Mouse (Mus musculus) frontal cortex, postnatal 25 days (tissue): ENCODE measurements at regions not wholly inside any gene's neighbourhood (a gene's known extent, or its start where the extent isn't known, plus 50 kb on each side); places are given as distances from the start of the nearest gene placed in this dataset.

Experiments used
- DNase-seq, 2 experiments: peaks; one replicate each; pipeline ENCODE4 v3.0.0; 2022; ENCODE audit warnings: low spot score in 2 of 2

DNA sequence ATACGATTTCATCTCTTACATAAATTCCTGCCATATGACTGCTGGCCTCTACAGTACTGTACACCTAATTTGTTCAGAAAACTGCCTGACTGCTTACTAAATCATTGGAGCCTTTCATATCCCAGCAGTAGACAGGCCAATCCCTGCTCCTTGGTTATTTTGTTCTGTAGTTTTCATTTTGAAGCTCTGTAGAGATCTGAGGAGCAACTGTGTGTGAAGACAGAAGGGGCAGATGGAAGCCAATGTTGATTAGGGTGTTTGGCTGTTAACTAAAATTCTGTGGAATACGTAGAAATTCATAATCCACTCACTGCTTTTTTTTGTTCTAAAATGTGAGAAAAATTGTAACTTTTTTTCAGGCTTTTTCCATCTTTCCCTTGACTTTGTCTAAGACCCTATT, 573.1 kb downstream of the Ets1 start:
- DNase-seq = no peak

- no peak for DNase-seq
These were observed 578.5 kb downstream of the Ets1 start for GRCm38 (mm10) chr9:33214523-33214922.

DNA sequence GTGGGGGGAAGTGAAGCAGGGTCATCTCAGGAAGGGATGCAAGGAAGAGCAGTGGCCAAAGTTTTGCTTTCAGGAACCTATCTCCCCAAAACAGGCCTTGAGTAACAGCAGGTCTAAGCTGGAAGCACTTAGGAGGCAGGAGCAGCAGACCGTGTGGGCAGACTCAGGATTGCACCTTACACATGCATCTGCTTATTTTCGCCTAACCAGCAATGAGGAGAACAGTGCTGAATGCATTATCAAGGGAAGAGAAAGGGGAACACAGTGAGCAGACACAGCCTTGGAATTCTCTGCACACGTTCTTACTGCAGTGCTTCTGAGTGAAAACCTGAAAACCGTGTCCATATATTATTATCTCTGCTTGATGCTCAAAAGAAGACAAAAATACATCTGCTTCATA, 585.0 kb downstream of the Ets1 start:
- no peak for DNase-seq

GRCm38 (mm10) chr9:33222066-33222805, 586.2 kb downstream of the Ets1 start:
- no peak for DNase-seq

GRCm38 (mm10) chr9:33233699-33234131, 597.7 kb downstream of the Ets1 start:
- no peak for DNase-seq

- DNase-seq = no peak
These were observed 602.2 kb downstream of the Ets1 start for GRCm38 (mm10) chr9:33238190-33238589.

DNA sequence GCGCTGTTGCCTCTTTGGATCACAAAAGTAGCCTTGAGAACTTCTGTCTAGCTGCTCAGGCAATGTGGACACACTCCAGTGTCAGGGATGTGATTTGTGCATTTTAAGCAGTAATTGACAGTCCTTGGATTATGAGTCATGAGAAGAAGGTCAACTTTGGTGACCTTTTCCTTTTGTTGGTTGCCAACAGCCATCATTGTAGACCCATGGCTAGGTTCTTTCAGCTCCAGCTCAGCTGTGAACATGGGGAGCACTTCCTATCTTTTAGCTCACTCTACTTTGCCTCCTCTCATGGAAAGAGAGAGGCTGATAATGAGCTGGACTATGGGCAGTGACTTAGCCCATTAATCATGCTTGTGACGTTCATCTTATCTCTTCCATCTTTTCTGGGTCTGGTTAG, 602.8 kb downstream of the Ets1 start:
- no peak for DNase-seq

DNA sequence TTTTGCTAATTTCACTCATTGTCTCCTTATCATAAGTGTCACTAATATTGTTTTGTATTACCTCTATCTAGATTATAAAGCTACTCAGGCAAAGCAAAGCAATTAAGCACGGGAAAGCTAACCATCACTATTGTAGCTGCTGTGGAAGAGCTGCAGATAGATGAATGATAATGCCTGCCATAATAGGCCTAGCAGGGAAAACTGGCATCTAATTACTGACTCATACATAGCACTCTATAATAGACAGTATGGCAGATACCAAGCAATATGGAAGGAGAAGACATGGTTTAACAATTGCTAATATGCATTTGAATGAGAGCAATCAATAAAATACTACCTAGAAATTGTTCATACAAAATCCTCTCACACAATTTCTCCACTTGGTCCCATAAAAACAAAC, 604.5 kb downstream of the Ets1 start:
- DNase-seq = no peak

DNA sequence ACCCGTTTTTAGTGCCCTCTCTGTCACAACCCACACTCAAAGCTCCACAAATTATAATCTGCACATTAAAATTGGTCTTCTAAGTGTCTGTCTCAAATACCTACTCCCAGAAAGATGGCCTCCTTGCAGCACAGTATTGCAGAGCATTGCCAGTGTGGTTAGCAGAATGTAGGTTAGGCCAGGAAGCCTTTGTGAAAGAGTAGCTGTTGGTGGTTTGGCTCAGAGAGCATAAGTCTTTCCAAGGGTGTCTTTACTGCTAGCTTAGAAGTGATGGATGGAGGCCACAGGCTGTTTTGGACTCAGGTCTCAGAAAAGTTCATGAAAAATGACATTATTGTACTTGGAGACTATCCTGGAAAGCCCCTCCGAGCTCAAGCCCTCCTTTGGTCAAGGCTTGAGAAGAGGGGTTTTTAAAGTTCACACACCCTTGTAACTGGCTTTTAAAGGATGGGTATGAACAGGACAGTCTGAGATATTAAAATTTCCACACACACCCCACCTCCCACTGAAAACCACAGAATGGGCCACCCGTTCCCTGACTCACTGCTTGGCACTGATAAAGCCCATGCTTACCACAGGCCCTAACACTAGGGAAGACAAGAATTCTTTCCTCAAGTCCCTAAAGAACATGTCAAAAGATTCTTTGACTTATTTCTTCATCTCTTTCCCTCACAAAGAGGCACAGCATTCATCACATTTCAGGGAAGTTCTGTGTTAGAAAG, 605.1 kb downstream of the Ets1 start:
- no peak for DNase-seq

- peak; percentile 43 to 48 for DNase-seq
These were observed 610.9 kb downstream of the Ets1 start for GRCm38 (mm10) chr9:33246932-33247331.

DNA sequence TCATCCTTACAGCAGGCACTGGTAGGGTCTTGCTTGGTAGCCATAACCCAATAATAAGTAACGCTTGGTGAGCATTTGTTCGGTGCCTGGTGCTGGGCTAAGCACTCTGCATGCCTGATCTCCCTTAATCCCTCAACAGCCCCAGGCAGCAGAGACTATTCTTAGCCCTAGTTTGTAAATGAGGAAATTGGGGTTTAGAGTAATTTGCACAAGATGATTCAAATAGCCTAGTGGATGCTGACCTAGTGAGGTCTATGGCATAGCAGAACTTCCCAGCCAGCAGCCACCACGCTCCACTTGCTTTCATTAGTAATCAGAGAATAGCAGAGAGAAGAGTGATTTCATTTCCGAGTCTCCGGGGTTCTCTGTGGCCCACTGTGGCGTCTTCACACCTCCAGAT, 622.2 kb downstream of the Ets1 start:
- no peak for DNase-seq

- DNase-seq = peak; percentile 38 to 52
These were observed 624.1 kb downstream of the Ets1 start for GRCm38 (mm10) chr9:33260171-33260570.

DNA sequence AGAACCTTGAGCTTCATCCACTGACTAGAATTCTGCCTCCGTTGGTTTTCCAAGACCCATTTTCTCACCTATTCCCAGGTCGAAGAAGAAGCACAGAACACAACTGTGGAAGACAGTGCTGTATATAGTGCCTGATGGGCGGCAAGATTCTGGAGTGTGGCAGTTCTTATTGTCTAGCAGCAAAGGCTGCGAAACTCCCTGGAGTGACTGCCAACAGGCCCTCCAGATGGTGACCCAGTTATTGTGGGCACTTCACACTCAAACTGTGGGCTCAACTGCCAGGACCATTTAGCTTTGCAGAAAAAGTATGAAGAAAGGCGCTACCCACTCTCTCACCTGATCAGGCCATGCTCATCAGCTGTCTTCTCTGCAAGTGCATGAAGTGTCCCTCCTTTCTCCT, 653.4 kb downstream of the Ets1 start:
- peak; percentile 5 to 7 for DNase-seq

DNA sequence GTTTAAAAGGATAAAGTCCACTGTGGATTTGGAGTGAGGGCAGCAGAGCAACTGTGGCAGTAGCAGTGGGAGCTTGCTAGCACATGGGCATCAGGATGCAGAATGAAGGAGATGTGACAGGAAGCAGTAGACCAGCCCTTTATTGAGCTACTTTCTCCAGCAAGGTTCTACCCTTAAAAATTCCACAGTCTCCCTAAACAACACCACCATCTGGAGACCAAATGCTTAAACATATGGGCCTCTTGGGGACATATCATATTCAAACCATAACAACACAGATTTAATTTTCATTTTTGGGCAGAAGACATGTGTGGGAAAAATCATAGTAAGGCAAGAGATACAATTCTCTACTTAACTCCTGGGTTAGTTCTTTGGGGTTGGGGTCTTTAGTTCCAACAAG, 656.1 kb downstream of the Ets1 start:
- DNase-seq = no peak

DNA sequence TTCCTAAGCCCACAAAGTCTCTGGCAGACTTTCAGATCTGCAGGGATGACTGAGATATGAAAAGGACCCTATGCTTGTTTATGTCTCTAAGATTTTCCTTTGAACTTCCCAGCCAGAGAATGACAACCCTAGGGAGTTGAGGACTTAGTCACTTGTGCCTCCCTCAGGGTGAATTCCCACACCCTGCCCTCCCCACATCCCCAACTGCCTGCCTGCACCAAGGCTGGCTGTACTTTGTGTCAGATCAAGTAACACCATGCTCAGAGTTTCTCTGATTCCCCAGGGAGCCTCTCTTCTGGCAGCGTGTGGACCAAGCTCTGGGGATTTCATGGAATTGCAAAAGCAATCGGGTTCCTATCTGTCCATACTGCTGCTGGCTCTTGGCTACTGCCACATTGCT, 659.9 kb downstream of the Ets1 start:
- no peak for DNase-seq

GRCm38 (mm10) chr9:33319525-33320025, 683.6 kb downstream of the Ets1 start:
- no peak for DNase-seq

GRCm38 (mm10) chr9:33327722-33328121, 691.7 kb downstream of the Ets1 start:
- no peak for DNase-seq

- no peak for DNase-seq
These were observed 714.2 kb downstream of the Ets1 start for GRCm38 (mm10) chr9:33350258-33350657.

GRCm38 (mm10) chr9:33356621-33357020, 720.6 kb downstream of the Ets1 start:
- no peak for DNase-seq

GRCm38 (mm10) chr9:33360966-33361365, 724.9 kb downstream of the Ets1 start:
- DNase-seq = no peak

GRCm38 (mm10) chr9:33389170-33389569, 753.1 kb downstream of the Ets1 start:
- no peak for DNase-seq

DNA sequence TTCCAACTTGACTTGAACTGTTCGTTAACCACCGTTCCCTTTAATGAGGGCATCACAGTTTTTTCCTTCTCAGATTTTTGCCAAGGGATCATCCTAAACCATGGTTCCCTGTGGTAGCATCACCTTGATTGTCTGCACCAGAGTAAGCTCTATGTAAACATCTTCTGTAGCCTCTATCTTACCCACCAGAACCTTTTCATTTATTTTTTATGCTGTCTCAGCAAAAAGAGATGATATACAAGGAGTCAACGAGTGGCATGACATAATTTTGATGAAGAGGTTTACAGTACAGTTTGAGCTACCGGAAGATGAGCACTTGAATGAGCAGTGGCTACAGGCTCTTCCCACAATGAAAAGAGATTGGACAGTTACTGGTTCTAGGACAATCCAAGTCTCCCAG, 768.7 kb downstream of the Ets1 start:
- DNase-seq = no peak

GRCm38 (mm10) chr9:33407517-33407916, 771.5 kb downstream of the Ets1 start:
- DNase-seq = no peak
